Mouse (Mus musculus): ENCODE data around the gene Mybbp1a.

Gene Mybbp1a

GRCm38 (mm10) chr11:72476074-72476625 is 35.0 kb downstream of the Mybbp1a start:
- intact Hi-C loops (cut with DNase I) = no loop called here

GRCm38 (mm10) chr11:72477182-72477581 is 36.0 kb downstream of the Mybbp1a start:
- intact Hi-C loops (cut with DNase I) = no loop called here

- intact Hi-C loops (cut with DNase I) = no loop called here
Measured at GRCm38 (mm10) chr11:72477653-72478052, 36.5 kb downstream of the Mybbp1a start.

GRCm38 (mm10) chr11:72478228-72478627 is 37.1 kb downstream of the Mybbp1a start:
- intact Hi-C loops (cut with DNase I) = no loop called here

GRCm38 (mm10) chr11:72479499-72479898 is 38.3 kb downstream of the Mybbp1a start:
- intact Hi-C loops (cut with DNase I) = no loop called here

GRCm38 (mm10) chr11:72481313-72481712 is 40.2 kb downstream of the Mybbp1a start:
- intact Hi-C loops (cut with DNase I) = no loop called here

- intact Hi-C loops (cut with DNase I) = no loop called here
Measured at GRCm38 (mm10) chr11:72481952-72482351, 40.8 kb downstream of the Mybbp1a start.

- intact Hi-C loops (cut with DNase I) = no loop called here
Measured at GRCm38 (mm10) chr11:72484549-72484948, 43.4 kb downstream of the Mybbp1a start.

- intact Hi-C loops (cut with DNase I) = loop anchor here (5.0 kb wide), 1 partner anchor 38 kb away; no protein-coding TSS in a partner anchor
Measured at GRCm38 (mm10) chr11:72485157-72485556, 44.0 kb downstream of the Mybbp1a start.

- intact Hi-C loops (cut with DNase I) = loop anchor here (5.0 kb wide), 1 partner anchor 39 kb away; no protein-coding TSS in a partner anchor
Measured at GRCm38 (mm10) chr11:72485960-72486359, 44.8 kb downstream of the Mybbp1a start.

GRCm38 (mm10) chr11:72487171-72487570 is 46.0 kb downstream of the Mybbp1a start:
- intact Hi-C loops (cut with DNase I) = loop anchor here (5.0 kb wide), 1 partner anchor 40 kb away; no protein-coding TSS in a partner anchor

- intact Hi-C loops (cut with DNase I) = loop anchor here (5.0 kb wide), 1 partner anchor 40 kb away; no protein-coding TSS in a partner anchor
Measured at GRCm38 (mm10) chr11:72487739-72488138, 46.6 kb downstream of the Mybbp1a start.

GRCm38 (mm10) chr11:72488753-72489271 is 47.7 kb downstream of the Mybbp1a start:
- intact Hi-C loops (cut with DNase I) = loop anchor here (5.0 kb wide), 1 partner anchor 42 kb away; no protein-coding TSS in a partner anchor

- intact Hi-C loops (cut with DNase I) = loop anchor here (5.0 kb wide), 1 partner anchor 42 kb away; no protein-coding TSS in a partner anchor
Measured at GRCm38 (mm10) chr11:72489397-72489796, 48.2 kb downstream of the Mybbp1a start.

GRCm38 (mm10) chr11:72489881-72490301 is 48.7 kb downstream of the Mybbp1a start, which contains the start of gene Spns2:
Gene Spns2 (minus strand): TSS chr11:72489904.
- intact Hi-C loops (cut with DNase I) = loop anchor here (5.0 kb wide), 1 partner anchor 43 kb away; no protein-coding TSS in a partner anchor

- intact Hi-C loops (cut with DNase I) = no loop called here
Measured at GRCm38 (mm10) chr11:72491130-72491960, 50.2 kb downstream of the Mybbp1a start.

GRCm38 (mm10) chr11:72494046-72494988 is 53.2 kb downstream of the Mybbp1a start:
- intact Hi-C loops (cut with DNase I) = no loop called here

- intact Hi-C loops (cut with DNase I) = no loop called here
Measured at GRCm38 (mm10) chr11:72496066-72496465, 54.9 kb downstream of the Mybbp1a start.

- intact Hi-C loops (cut with DNase I) = no loop called here
Measured at GRCm38 (mm10) chr11:72496775-72497174, 55.6 kb downstream of the Mybbp1a start.

GRCm38 (mm10) chr11:72497367-72497766 is 56.2 kb downstream of the Mybbp1a start:
- intact Hi-C loops (cut with DNase I) = no loop called here

- intact Hi-C loops (cut with DNase I) = no loop called here
Measured at GRCm38 (mm10) chr11:72500139-72500538, 59.0 kb downstream of the Mybbp1a start.

Data from adrenal gland (tissue).